Mouse (Mus musculus) G1E (cell line): ENCODE data around the gene Rad23b.

Source experiments
- CTCF ChIP-seq: IDR thresholded peaks from 2 replicates; pipeline ENCODE4 v1.5.1; 2012; ENCODE audit warnings: low read depth, low read length, inconsistent platforms, mixed read lengths
- GATA2 ChIP-seq: IDR thresholded peaks from 2 replicates; pipeline ENCODE4 v1.6.1; 2012; ENCODE audit warnings: low read depth, low read length, inconsistent platforms, borderline replicate concordance
- POLR2AphosphoS5 ChIP-seq: IDR thresholded peaks from 2 replicates; pipeline ENCODE4 v1.6.1; 2012; ENCODE audit warnings: low read depth, low read length, inconsistent platforms; ENCODE audit not compliant: insufficient replicate concordance
- TAL1 ChIP-seq: conservative IDR thresholded peaks from 2 replicates; pipeline ENCODE4 v1.6.1; 2012; ENCODE audit warnings: low read depth, low read length, inconsistent platforms, mixed read lengths

GRCm38 (mm10) chr4:55406558-55406957 lies 56.7 kb downstream of the Rad23b start:
- TF ChIP-seq CTCF = no peak
- TF ChIP-seq GATA2 = no peak
- TF ChIP-seq TAL1 = no peak
- TF ChIP-seq POLR2AphosphoS5 = no peak
